Mouse (Mus musculus): ENCODE data around the gene Suclg2.

GRCm38 (mm10) chr6:95469521-95469920 lies 249.1 kb downstream of the Suclg2 start:
- TF ChIP-seq CTCF (IDR thresholded peaks at IDR 0.05; ENCODE audit: insufficient read depth, low read length) (no peak), POLR2A (IDR thresholded peaks at IDR 0.05; ENCODE audit: borderline replicate concordance, extremely low read depth, low read depth, low read length) (no peak)
